Mouse (Mus musculus): ENCODE results near the gene Tmem114. TPM values are rescaled to one million over a fixed set of nuclear protein-coding genes. Genes with fewer than 3 reads are reported as not detected.

Gene Tmem114
- not detected for total RNA-seq (2023)

GRCm38 (mm10) chr16:8424971-8425330 is at the start of gene Tmem114:
TSS of gene Tmem114 (minus strand) at chr16:8425136.

GRCm38 (mm10) chr16:8470603-8471481 is 45.9 kb upstream of the Tmem114 start, which contains the start of gene Mettl22:
TSS of gene Mettl22 (plus strand) at chr16:8470788.

Other genes with a start within 250 kb of the Tmem114 start
- gene Mettl22, start 45.7 kb upstream of the Tmem114 start, total RNA-seq (2023) = 10 to 100 TPM; 27.5 to 28.5 TPM
- under 1 TPM; 0.15 to 0.23 TPM for gene Abat, start 88.3 kb upstream of the Tmem114 start, total RNA-seq (2023)
- 100 to 1,000 TPM; 122 to 130 TPM for gene Pmm2, start 212.5 kb upstream of the Tmem114 start, total RNA-seq (2023)
- 10 to 100 TPM; 14.8 to 16.3 TPM for gene Tmem186, start 212.6 kb upstream of the Tmem114 start, total RNA-seq (2023)
- 10 to 100 TPM; 15.8 to 16.1 TPM for gene Carhsp1, start 247.0 kb upstream of the Tmem114 start, total RNA-seq (2023)